Mouse (Mus musculus) left cerebral cortex, postnatal 14 days (tissue): ENCODE data around the gene Taz. TPM values are rescaled to one million over a fixed set of nuclear protein-coding genes. Genes with fewer than 3 reads are reported as not detected.

Experiments
- microRNA-seq, 2 experiments: library from miRNA; unstranded; fragments of <30 nt; microRNA quantifications; one replicate each; pipeline ENCODE4 v1.2.0; 2022
- total RNA-seq, 2 experiments: library from RNA; stranded (reverse); gene quantifications; 2 replicates each; pipeline ENCODE4 v1.2.3; 2021

Taz gene
- total RNA-seq, 2 experiments from 2014 or later: 51.2 to 53.1 TPM

Small RNA genes lying within 50 kb of the gene (microRNA-seq; reads per million reads assigned to microRNA genes)
- gene Mir7091 (0 to 0.34 reads per million in 2 experiments), gene Mir7092 (0 to 0.53 reads per million in 2 experiments)

Other genes starting within 250 kb of the Taz start
- gene Opn1mw, start 154.4 kb upstream of the Taz start, total RNA-seq: under 1 TPM in 1 of 2 experiments, not detected in 1; 0.59 TPM
- 10 to 100 TPM; 74.2 to 75.5 TPM for gene Mecp2, start 146.5 kb upstream of the Taz start, total RNA-seq
- gene Tex28, start 114.1 kb upstream of the Taz start, total RNA-seq: not detected
- gene Tktl1, start 104.7 kb upstream of the Taz start, total RNA-seq: not detected
- 100 to 1,000 TPM in 1 of 2 experiments, 10 to 100 TPM in 1; 89.1 to 100 TPM for gene Flna, start 32.1 kb upstream of the Taz start, total RNA-seq
- gene Emd, start 27.2 kb upstream of the Taz start, total RNA-seq: 10 to 100 TPM; 38.9 to 40.4 TPM
- gene Rpl10, start 11.1 kb upstream of the Taz start, total RNA-seq: 100 to 1,000 TPM; 124 to 140 TPM
- 1 to 10 TPM; 1.4 to 2.0 TPM for gene Dnase1l1, start 425 bp downstream of the Taz start, total RNA-seq
- 100 to 1,000 TPM; 351 to 367 TPM for gene Atp6ap1, start 15.2 kb downstream of the Taz start, total RNA-seq
- gene Gdi1, start 23.1 kb downstream of the Taz start, total RNA-seq: 100 to 1,000 TPM; 663 to 673 TPM
- 10 to 100 TPM; 35.4 to 38.5 TPM for gene Fam50a, start 31.1 kb downstream of the Taz start, total RNA-seq
- 10 to 100 TPM; 33.3 to 33.8 TPM for gene Plxna3, start 47.2 kb downstream of the Taz start, total RNA-seq
- 10 to 100 TPM; 30.5 to 33.0 TPM for gene Lage3, start 71.7 kb downstream of the Taz start, total RNA-seq
- 10 to 100 TPM; 59.0 to 62.6 TPM for gene Ubl4a, start 91.3 kb downstream of the Taz start, total RNA-seq
- 1 to 10 TPM; 2.1 to 3.2 TPM for gene Slc10a3, start 91.4 kb downstream of the Taz start, total RNA-seq
- 10 to 100 TPM; 20.0 to 27.0 TPM for gene Fam3a, start 111.4 kb downstream of the Taz start, total RNA-seq
- gene Ikbkg, start 111.4 kb downstream of the Taz start, total RNA-seq: 10 to 100 TPM; 41.9 to 46.8 TPM
- 10 to 100 TPM; 22.8 to 24.4 TPM for gene G6pdx, start 147.3 kb downstream of the Taz start, total RNA-seq
- not detected for gene Gm6880, start 199.5 kb downstream of the Taz start, total RNA-seq